Mouse (Mus musculus): Measurements from ENCODE around the gene Cers1.
A peak's percentile ranks its signal among the peaks of the same experiment; 100 is the strongest.

Cers1 gene

GRCm38 (mm10) chr8:70315624-70316510 is at the start of gene Cers1:
Gene Cers1, plus strand, starts transcription at chr8:70315775.
- peak; percentile 72 to 84 for DNase-seq

GRCm38 (mm10) chr8:70267674-70268073 is 47.9 kb upstream of the Cers1 start:
- DNase-seq: no peak

GRCm38 (mm10) chr8:70268311-70268710 is 47.3 kb upstream of the Cers1 start:
- DNase-seq: no peak

GRCm38 (mm10) chr8:70268799-70269565 is 46.6 kb upstream of the Cers1 start:
- DNase-seq: peak; percentile 44 to 60

- peak; percentile 48 to 56 for DNase-seq
These were observed 42.6 kb upstream of the Cers1 start for GRCm38 (mm10) chr8:70272949-70273348.

GRCm38 (mm10) chr8:70274350-70274749 is 41.2 kb upstream of the Cers1 start:
- DNase-seq: no peak

- DNase-seq: peak; percentile 57 to 80
These were observed 39.1 kb upstream of the Cers1 start for GRCm38 (mm10) chr8:70276476-70276875.

GRCm38 (mm10) chr8:70278175-70278574 is 37.4 kb upstream of the Cers1 start:
- DNase-seq: no peak

GRCm38 (mm10) chr8:70279266-70279665 is 36.3 kb upstream of the Cers1 start:
- no peak for DNase-seq

- DNase-seq: peak; percentile 36 to 59
These were observed 34.6 kb upstream of the Cers1 start for GRCm38 (mm10) chr8:70281001-70281400.

- DNase-seq: peak; percentile 96
These were observed 32.9 kb upstream of the Cers1 start, which contains the start of gene Homer3 for GRCm38 (mm10) chr8:70282603-70283135. Gene Homer3, plus strand, starts transcription at chr8:70282827.

- peak in 1 of 2 experiments; percentile 66 for DNase-seq
These were observed 32.2 kb upstream of the Cers1 start for GRCm38 (mm10) chr8:70283136-70284077.

GRCm38 (mm10) chr8:70284421-70284820 is 31.2 kb upstream of the Cers1 start:
- DNase-seq: no peak

GRCm38 (mm10) chr8:70285304-70285703 is 30.3 kb upstream of the Cers1 start:
- no peak for DNase-seq

GRCm38 (mm10) chr8:70286737-70287136 is 28.8 kb upstream of the Cers1 start:
- DNase-seq: no peak

- peak; percentile 69 to 92 for DNase-seq
These were observed 21.6 kb upstream of the Cers1 start for GRCm38 (mm10) chr8:70293988-70294405.

GRCm38 (mm10) chr8:70300881-70301280 is 14.7 kb upstream of the Cers1 start:
- DNase-seq: no peak

- DNase-seq: peak; percentile 94
These were observed 13.2 kb upstream of the Cers1 start, which contains the start of the genes Ddx49 and Cope for GRCm38 (mm10) chr8:70302358-70302890. Gene Ddx49, minus strand, starts transcription at chr8:70302489. Gene Cope, plus strand, starts transcription at chr8:70302518.

- no peak for DNase-seq
These were observed 12.7 kb upstream of the Cers1 start for GRCm38 (mm10) chr8:70302901-70303300.

- DNase-seq: peak in 1 of 2 experiments; percentile 51
These were observed 6.3 kb upstream of the Cers1 start for GRCm38 (mm10) chr8:70309311-70309710.

- DNase-seq: no peak
These were observed 2.2 kb upstream of the Cers1 start for GRCm38 (mm10) chr8:70313399-70313798.

All from lung, postnatal 4 days (tissue).